Mouse (Mus musculus): ENCODE data around the gene Ccdc157.
A peak's percentile ranks its signal among the peaks of the same experiment; 100 is the strongest.
"Not testable (repeated sequence)": the region's sequence is repeated elsewhere in the genome, so short reads cannot be mapped to it uniquely, and the experiment has no call there.

Gene Ccdc157

DNA sequence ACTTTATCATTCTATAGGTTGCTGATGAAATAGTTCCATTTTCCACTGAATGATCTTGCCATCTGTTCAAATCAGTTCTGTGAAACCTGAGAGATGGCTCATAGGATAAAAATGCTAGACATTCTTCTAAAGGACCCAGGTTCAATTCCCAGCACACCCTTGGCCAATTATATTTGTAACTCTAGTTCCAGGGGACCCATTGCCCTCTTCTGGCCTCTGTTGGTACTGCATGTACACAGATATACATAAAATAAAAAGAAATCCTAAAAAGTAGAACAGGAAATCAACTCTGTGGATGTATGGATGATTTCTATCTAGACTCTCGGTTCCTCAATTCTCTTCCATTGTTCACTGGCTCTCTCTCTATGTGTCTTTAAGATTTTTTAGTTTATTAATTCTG lies 33.0 kb downstream of the Ccdc157 start:
- DNase-seq = no peak

DNA sequence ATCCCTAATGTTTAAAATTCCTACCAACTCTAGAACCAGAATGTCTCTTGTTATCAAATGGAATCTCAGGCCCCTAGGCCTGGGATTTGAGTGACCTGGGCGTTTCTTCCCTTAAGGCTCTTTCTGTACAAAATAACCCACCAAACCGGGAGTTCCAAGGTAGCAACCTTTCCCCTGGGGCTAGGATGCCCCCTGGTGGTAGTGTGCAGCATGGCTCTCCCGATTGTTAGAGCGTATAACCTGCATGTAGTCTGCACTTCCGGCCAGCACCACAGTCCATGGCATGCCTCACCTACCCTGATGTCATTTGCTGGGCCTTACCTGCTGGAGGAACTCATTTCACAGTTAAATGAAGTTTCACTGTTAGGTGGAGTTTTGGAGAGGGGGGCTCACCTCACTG lies 36.2 kb downstream of the Ccdc157 start:
- DNase-seq = no peak

DNA sequence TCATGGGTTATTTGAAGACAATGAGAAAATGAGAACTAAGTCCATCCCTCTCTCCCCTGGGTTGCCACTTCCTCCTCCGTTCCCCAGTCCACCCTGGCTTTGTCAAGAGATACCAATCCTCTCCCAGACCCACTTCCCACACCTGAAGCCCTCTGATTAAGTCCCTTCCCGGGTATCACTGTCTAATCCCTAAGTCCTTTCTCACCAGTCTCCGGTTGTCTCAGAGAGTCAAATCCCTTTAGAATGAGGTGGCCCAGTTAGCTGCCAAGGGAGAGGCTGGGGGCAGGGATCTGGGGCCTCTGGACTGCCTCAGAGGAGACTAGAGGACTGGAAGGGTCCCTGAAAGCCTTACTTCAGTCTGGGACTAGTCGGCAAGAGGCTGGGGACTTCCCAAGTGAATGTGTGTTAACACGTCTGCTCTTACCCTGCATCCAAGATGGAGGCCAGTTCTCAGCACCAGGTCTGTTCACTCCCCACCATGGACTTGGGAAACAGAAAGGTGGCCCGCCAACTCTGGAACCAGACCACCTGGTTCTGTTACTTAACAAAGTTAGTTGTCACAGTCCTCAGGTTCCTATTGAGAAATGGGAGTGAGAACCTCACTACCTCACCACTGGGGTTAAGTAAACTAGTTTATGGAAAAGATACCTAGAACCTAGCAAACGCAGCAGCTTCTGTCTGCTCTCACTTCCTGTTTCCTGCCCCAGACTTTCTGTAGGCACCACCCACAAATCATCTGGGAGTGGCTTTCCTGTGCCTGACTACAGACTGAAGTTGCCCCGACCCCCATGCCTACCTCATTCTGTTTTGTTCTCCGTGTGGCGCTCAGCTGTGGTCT lies 37.1 kb downstream of the Ccdc157 start, which contains the start of gene Sec14l2:
Gene Sec14l2 (minus strand): TSS at position 674 of the 838 bp plus-strand sequence.
- no peak for DNase-seq

DNA sequence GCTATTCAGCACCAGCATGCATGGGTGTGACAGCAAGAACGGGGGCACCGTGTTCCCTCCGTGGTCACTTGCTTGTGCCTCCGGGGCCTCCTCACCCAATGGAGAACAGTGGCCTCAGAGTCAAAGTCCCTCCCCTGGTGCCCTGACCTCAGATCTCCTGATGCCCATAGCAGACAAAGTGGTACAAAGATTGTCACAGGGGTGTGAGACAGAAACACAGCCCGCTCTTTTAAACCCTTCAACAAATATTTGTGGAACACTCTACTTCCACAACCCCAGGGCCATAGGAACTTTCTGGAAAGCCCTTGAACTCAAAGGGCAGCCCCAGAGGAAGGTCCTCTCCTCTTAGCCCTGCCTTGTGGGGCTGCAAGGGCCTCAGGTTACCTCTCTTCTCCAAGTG lies 37.9 kb downstream of the Ccdc157 start:
- no peak for DNase-seq

DNA sequence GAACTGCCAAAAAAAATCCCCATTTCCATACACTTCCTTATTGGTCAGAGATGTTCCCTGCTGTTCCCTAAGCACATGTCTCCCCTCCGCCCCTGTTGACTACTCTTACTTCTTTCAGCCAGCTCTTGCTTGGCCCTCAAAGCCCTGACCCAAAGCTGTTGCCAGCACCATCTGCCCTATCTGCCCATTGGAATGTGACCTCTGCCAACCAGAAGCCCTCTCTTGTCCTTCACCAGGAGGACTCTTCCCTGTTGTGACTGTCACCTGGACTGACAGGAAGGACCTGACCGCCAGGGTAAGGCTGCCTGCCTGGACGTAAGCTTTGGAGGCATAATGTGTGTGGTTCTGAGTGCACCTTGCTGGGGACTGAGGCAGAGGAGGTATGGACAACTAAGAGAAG lies 38.4 kb downstream of the Ccdc157 start:
- DNase-seq = no peak

DNA sequence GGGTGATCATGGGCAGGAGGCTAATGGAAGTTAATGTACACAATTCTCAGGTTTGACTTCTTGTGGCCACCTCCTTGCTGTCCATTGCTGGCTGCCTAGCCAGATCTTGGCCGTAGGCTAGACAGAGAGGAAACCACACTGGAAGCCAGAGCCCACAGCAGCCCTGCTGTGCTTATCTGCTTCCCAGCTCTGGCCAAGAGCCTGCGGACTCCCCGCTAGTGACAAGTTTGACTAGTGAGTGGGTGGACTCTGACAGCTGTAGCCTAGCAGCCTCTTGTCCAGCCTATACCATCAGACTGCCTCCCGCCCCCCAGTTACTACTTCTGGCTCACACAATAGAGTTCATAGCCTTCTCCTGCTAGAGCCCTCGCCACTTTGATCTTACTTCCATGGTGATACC lies 40.5 kb downstream of the Ccdc157 start:
- no peak for DNase-seq

DNA sequence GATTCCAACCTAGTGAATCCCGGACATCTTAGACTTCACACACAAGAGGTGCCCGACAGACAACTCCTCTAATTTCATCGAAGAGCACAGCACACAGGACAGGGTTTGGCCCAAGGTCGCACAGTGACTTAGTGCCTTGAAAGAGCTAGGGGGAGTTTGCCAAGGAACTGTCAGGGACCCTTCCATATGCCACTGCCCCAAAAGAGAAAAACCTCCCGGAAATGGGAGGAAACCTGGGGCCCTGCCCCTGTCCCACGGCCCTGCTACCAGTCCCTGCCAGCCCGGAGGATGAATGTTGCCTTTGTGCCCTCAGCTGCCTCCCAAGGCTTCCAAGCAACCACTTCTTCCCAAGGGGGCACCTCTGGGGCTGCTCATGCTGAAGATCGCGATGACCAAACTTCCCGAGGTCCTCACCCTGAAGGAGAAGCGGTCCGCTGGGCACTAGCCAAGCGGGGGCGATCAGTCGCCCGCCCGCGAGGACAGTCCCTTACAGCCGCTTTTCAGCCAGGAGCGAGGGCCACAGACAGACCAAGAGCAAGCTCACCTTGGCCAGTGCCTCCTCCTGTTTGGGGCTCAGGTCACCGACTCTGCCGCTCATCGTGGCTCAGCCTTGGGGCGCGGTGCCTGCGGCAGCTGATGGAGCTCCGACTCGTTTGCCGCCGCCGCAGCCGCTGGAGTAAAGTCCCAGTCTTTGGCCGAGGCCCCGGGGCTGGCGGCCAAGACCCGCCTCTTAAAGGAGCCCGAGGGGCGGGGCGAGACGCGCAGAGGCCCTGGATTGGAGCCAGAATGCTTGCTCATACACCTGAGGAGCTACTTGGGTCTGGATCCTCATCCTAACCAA lies 41.8 kb downstream of the Ccdc157 start:
- DNase-seq = peak; percentile 86

DNA sequence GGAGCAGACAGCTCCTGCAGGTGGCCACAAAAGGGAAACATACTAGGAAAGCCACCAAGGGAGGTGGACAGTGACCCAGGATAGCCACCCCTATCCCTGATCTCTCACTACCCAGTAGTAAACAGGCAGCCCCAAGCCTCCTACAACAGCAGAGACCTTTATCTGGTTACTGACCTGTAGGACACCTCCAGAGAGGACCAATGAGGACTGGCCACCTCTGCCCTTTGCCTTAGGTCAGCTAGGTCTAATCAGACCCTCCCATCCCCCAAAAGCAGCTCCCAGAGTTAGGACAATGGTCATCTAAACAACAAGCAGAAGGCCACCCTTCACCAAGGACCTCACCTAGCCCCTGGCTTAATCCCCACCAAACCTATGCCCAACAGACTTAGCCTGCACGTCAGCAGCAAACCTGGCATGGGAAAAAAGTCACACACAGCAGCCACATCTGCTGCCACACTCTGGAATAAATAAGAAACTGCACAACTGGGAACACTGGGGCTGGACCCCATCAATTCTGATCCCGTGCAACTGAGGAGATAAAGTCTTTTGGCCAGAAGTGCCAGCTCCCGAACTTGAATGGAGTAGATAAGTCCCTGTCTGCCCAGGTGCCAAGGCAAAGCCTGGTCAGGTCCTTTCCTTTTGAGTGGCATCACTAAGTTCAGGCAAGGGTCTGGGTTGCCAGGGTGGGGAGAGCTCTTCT lies 42.6 kb downstream of the Ccdc157 start:
- DNase-seq = no peak

DNA sequence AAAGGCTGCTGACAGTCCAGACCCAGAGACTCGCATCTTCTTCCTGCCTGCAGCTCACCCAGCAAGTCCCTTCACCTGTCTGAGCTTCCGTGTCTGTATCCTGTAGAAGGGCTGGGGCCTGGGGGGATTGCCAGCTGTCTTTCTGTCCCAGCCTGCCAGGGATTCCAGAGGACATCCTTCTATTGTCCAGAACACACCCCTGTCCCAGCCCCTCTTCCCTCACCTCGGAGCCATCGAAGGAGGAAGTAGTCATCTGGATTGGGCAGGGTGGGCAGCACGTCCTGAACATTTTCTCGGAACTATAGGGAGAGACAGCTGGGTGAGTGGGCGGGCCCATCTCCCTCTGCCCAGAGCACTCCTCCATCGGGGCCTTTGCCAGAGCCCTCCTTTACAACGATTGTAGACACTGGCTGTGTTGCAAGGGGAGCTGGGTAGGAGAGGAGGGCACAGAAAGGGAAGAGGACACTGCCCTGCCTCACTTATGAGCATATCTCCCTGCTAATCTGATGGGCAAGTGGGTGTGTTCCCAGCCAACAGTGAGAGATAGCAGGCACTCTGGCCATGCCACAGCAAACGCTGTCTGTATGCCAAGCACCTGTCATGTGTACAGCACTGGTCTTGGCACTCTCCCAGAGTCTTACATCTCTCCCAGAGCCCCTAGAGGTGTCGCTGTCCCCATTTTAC lies 43.5 kb downstream of the Ccdc157 start:
- peak; percentile 27 for DNase-seq

DNA sequence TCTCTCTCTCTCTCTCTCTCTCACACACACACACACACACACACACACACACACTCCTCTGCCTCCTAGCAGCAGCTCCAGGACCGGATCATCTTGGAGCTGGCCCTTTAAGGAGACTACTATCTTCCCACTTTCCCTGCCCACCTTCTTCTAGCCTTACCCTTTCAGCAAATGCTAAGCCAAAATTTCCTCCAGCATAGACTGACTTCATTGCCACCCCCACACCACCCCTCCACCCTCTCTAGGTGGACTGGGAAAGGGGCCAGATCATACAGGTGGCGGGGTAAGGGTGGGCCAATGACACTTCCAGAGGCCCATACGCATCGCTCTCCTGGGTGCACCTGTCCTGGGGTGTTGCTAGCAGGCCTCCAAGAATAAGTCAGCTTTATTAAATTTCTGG lies 44.7 kb downstream of the Ccdc157 start:
- DNase-seq = no peak

DNA sequence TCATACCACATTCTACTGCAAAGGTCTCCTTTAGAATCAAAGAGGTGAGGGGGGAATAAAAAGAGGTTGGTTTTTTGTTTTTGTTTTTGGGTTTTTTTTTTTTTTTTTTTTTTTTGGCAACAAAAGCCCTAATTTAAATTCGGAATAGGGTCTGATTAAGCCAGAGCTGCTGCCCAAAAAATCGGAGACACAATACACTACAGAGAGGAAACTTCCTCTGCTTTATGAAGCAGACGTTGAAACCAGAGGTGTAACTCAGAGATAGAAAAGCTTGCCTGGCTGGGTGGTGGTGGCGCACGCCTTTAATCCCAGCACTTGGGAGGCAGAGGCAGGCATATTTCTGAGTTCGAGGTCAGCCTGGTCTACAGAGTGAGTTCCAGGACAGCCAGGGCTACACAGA lies 45.6 kb downstream of the Ccdc157 start:
- not testable (repeated sequence) for DNase-seq

DNA sequence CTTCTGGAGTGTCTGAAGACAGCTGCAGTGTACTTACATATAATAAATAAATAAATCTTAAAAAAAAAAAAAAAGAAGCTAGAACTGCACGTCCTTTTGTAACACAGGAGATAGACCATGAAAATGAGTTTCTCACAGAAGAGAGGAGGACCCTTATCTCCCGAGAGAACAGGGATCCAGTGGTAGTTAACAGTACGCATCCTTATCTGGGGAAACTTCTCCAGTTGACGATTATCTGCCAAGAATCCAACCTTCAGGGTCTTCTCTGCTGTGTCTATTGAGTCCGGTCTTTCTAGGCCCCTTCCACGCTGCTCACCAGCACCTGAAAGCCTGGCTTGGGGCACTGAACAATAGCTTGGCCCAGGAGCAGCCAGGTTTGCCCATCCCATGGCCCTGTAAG lies 46.1 kb downstream of the Ccdc157 start:
- DNase-seq = no peak

DNA sequence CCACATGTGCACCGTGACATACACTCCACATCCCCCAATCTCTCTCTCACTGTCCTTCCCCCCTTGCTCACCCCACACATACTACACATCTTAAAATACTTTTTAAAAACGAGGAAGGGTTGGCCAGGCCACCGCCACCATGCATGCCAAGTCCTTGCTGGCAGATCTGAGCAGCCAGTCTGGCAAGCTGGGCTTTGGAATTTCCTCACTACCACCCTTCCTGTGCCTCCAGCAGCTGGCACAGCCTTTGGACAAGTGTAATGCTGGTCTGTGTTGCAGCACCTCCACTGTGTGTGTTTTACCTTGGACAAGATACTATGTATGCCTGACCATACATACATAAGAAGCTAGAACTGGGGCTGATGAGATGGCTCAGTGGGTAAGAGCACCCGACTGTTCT lies 46.6 kb downstream of the Ccdc157 start:
- DNase-seq = no peak

DNA sequence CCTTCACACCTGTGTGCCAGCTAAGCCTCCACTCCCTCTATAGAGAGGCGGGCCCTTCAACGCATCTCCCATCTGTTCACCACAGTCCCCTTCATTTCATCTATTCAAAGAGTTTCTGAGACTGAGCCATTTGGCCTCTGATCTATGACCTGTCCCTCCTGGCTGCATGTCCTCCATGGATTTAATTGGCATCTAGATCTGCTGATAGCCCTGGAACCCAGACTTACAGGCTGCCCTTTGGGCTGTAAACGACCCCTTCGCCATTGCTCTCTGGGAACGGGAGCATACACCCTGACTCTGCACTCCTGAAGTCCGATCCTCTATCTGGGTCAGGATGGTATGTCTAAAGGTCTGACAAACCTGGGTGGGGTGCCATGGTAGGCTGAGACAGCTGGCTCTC lies 47.2 kb downstream of the Ccdc157 start:
- DNase-seq = no peak

DNA sequence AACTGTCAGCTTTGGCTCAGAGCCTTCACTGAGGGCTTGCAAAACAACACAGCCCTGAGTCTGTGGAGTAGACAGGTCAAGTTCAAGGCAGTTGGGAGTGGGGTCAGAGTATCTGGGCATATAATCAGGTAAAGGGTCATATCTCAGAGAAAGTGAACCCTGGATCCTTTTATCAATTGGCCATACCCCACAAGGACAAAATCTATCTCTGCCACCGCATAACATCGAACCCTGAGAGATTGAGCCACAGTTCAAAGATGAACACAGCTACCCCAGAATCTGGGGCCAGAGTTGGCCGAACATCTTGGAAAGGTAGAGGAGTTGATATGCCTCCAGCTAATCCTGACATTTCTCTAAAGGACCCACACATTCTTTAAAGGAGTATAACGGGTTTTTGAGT lies 48.1 kb downstream of the Ccdc157 start:
- DNase-seq = no peak

DNA sequence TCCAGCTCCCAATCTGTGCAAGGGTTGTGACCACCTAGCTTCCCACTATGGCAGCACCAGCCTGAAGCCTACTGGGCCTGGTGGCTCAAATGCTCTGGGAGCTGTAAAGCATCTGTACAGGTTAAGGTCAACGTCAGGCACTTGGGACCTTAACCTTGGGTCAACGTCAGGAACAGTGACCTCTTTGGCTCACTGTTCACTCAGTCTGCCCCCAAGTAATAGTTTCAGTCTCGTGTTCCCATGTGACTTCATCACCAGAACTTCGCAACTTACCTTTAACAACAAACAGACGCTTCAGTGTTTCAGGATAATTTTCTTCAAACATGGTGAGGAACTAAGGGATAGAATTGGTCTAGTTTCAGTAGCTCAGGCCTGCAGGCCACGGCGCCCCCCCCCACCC lies 51.4 kb downstream of the Ccdc157 start:
- no peak for DNase-seq

DNA sequence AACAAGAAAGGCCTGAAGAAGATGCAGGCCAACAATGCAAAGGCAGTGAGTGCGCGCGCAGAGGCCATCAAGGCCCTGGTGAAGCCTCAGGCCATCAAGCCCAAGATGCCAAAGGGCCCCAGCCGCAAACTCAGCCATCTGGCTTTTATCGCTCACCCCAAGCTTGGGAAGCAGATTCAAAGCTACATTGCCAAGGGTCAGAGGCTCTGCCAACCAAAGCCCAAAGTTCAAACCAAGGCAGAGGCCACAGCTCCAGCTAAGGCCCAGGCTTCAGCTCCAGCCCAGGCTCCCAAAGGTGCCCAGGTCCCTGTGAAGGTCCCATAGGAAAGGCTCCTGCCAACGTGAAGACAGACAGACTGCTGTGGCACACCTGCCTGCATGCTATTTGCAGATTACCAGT lies 52.2 kb downstream of the Ccdc157 start:
- not testable (repeated sequence) for DNase-seq

DNA sequence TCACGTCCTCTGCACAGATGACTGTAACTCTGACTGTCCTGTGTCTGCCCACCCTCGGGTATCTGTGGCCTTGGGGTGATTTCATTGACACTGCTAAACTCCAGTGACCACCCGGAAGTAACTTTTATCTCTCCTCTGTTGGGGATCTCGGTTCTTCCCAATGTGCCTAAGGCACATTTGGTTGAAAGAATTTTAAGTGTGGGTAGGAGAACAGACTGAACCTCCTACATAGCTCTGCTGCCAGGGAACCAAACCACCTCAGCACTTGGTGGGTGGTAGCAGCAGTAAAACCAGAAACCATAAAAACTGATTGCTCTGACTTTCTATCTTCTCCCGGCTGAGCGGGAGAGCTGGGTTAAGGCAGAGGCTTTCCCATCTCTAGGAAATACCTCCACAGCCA lies 54.6 kb downstream of the Ccdc157 start:
- DNase-seq = no peak

DNA sequence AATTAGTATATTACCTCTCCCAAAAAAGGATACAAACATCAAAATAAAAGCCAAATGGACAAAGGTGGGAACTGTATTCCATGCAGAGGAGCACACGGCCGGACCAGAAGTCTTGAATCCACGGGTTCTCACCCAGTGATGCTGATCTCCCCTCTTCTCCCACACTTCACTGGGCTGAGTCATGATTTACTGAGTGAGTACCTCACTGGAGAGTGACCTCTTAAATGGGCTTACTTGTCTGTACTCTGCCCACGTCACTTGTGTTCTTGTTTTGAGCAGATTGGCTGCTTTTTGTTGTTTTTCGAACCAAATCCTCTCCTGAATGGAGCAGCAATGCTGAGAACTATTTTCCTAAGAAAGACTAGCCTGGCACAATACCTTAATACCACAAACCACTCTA lies 55.1 kb downstream of the Ccdc157 start:
- DNase-seq = no peak

DNA sequence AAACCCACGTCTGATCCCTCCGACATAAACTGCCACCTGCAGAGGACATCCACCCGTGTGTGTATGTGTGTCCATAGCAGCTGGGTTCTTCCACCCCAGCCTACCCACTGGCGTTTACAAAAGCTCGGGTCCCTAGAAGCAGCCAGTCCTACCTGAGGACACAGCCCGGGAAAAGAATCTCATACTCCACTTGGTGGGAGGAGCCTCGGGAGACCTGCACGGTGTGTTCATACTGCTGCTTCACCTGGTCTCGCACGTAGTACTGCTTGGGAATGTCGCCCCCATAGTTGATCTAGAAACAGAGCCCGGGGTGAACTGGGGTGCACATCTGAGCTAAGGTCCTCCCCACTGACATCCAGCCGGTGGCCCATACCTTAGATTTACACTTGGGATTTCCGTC lies 56.6 kb downstream of the Ccdc157 start:
- no peak for DNase-seq

DNA sequence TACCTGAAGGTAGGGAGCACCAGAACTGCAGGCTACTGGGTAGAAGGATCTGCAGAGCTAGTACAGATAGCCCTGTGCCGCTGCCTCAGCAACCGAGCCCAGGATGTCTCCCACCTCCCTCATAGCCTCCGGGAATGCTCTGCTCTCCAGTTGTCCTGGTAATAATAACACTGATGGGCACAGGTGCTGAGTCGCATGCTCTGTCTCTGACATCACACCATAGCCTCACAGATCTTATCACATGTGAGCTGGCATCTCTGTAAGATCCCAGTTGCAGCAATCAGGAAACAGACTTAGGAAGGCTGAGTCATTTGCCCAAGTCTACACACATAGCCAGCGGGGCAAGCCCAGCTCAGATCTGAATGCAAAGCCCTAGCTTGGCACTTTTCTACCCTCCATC lies 58.2 kb downstream of the Ccdc157 start:
- no peak for DNase-seq

DNA sequence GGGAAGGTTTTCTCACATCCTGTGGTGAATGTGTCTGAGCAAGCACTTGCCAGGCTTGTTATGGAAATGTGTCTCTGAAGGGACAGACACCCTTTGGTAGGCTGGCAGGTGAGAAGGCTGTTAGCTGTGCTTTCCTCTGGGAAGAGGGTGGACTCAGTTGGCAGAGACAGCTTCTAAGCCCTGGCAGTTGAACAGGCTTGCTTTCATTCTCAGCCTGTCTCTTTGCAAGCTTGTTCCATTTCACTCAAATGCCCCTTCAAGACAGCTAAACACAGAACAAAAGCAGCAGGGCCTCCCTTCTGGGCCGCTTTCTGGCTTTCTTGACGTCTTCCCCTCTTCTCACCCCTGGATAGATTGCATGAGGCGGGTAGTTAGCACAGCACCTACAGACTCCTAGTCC lies 60.6 kb downstream of the Ccdc157 start:
- DNase-seq = no peak

DNA sequence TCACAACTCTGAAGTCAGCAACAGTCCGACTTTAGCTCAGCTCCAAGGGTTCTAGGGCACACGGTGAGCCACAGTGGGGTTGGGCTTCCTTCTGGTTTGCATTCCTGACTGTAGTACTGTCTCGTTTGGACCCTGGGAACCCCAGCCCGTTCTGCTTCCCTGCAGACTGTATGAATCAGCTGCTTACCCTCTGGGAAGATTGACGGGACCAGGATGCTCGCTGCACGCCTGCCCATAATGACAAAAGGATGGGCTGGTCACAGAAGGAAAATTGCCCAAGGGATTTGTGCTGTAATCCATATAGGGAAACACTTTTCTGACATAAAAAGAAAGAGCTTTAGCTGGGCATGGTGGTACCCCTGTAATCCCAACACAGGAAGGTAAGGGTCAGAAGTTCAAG lies 61.3 kb downstream of the Ccdc157 start:
- no peak for DNase-seq
